Mouse (Mus musculus) spleen, postnatal 0 days (tissue): ENCODE data around the gene Fmo5. TPM values are rescaled to one million over a fixed set of nuclear protein-coding genes. Genes with fewer than 3 reads are reported as not detected.

ENCODE experiments used
- polyA plus RNA-seq: library from polyadenylated mRNA; unstranded; fragments of >200 nt; fragmentation: Nextera tagmentation; extraction: Ambion mirVana; gene quantifications from 2 replicates; pipeline ENCODE4 v1.2.1, GENCODE M21; 2015

Gene Fmo5
- 2.2 and 3.6 TPM in 2 replicates for polyA plus RNA-seq

GRCm38 (mm10) chr3:97628391-97629001 lies at the start of gene Fmo5:
Fmo5 (plus strand) TSS chr3:97628804.

GRCm38 (mm10) chr3:97609845-97610410 lies 18.7 kb upstream of the Fmo5 start, which contains the start of gene Chd1l:
Chd1l (minus strand) TSS chr3:97610203.

GRCm38 (mm10) chr3:97657655-97658411 lies 29.2 kb downstream of the Fmo5 start, which contains the start of gene Prkab2:
Prkab2 (plus strand) TSS chr3:97658193.

GRCm38 (mm10) chr3:97674644-97675110 lies 46.1 kb downstream of the Fmo5 start, which contains the start of gene Gm17651:
Gm17651 (minus strand) TSS chr3:97674694.

Other genes starting within 250 kb of the Fmo5 start
- gene Olfr1402, start 206.8 kb upstream of the Fmo5 start, polyA plus RNA-seq = 0.05 TPM in 1 of 2 replicates, not detected in the other
- gene Chd1l, start 18.6 kb upstream of the Fmo5 start, polyA plus RNA-seq = 16.6 and 18.1 TPM in 2 replicates
- gene Prkab2, start 29.4 kb downstream of the Fmo5 start, polyA plus RNA-seq = 1.7 and 2.2 TPM in 2 replicates
- not detected in 2 replicates for gene Gm17651, start 45.9 kb downstream of the Fmo5 start, polyA plus RNA-seq